Mouse (Mus musculus) limb, embryonic 13.5 days (tissue): ENCODE data around the gene Cdk6. TPM values are rescaled to one million over a fixed set of nuclear protein-coding genes. Genes with fewer than 3 reads are reported as not detected.

ENCODE experiments used
- ATAC-seq: fragments of 200-750 bp; cut with Nextera tagmentation; 2 replicates; pipeline ENCODE4 v1.8.0; 2017; ENCODE audit warnings: low read depth, moderate number of reproducible peaks, moderate TSS enrichment; ENCODE audit not compliant: low FRiP score
- H3K27ac ChIP-seq: fragments of 300-500 bp; sonication (generic); 2 replicates; pipeline ENCODE4 v1.5.1; 2015; ENCODE audit warnings: inconsistent platforms, mild to moderate bottlenecking, moderate library complexity
- H3K27me3 ChIP-seq: fragments of 300-500 bp; sonication (generic); 2 replicates; pipeline ENCODE4 v1.6.1; 2015; ENCODE audit warnings: mild to moderate bottlenecking, inconsistent platforms
- H3K36me3 ChIP-seq: fragments of 300-500 bp; sonication (generic); 2 replicates; pipeline ENCODE4 v1.6.1; 2015; ENCODE audit warnings: inconsistent platforms, mild to moderate bottlenecking, moderate library complexity
- H3K4me1 ChIP-seq: fragments of 300-500 bp; sonication (generic); 2 replicates; pipeline ENCODE4 v1.6.1; 2015; ENCODE audit warnings: inconsistent platforms
- H3K4me2 ChIP-seq: fragments of 300-500 bp; sonication (generic); replicated peaks from 2 replicates; pipeline ENCODE4 v1.6.1; 2015; ENCODE audit warnings: inconsistent platforms, mild to moderate bottlenecking, moderate library complexity
- H3K4me3 ChIP-seq: fragments of 300-500 bp; sonication (generic); 2 replicates; pipeline ENCODE4 v1.5.1; 2015; ENCODE audit warnings: moderate library complexity, mild to moderate bottlenecking, inconsistent platforms
- H3K9ac ChIP-seq: fragments of 300-500 bp; sonication (generic); 2 replicates; pipeline ENCODE4 v1.6.1; 2015; ENCODE audit warnings: mild to moderate bottlenecking, inconsistent platforms
- H3K9me3 ChIP-seq: fragments of 300-500 bp; sonication (generic); 2 replicates; pipeline ENCODE4 v1.6.1; 2016; ENCODE audit warnings: inconsistent platforms
- WGBS: fragments of 180-500 bp; shearing (Covaris S2); methylation state at CpG from one replicate; pipeline ENCODE4 v1.1.7; 2015; 5-methylcytosine and 5-hydroxymethylcytosine counted together
- polyA plus RNA-seq: library from polyadenylated mRNA; unstranded; fragments of >200 nt; fragmentation: Nextera tagmentation; extraction: Ambion mirVana; gene quantifications from 2 replicates; pipeline ENCODE4 v1.2.1, GENCODE M21; 2015

The Cdk6 gene
- polyA plus RNA-seq, 1 experiment from 2014 or later = 27.7 TPM

DNA sequence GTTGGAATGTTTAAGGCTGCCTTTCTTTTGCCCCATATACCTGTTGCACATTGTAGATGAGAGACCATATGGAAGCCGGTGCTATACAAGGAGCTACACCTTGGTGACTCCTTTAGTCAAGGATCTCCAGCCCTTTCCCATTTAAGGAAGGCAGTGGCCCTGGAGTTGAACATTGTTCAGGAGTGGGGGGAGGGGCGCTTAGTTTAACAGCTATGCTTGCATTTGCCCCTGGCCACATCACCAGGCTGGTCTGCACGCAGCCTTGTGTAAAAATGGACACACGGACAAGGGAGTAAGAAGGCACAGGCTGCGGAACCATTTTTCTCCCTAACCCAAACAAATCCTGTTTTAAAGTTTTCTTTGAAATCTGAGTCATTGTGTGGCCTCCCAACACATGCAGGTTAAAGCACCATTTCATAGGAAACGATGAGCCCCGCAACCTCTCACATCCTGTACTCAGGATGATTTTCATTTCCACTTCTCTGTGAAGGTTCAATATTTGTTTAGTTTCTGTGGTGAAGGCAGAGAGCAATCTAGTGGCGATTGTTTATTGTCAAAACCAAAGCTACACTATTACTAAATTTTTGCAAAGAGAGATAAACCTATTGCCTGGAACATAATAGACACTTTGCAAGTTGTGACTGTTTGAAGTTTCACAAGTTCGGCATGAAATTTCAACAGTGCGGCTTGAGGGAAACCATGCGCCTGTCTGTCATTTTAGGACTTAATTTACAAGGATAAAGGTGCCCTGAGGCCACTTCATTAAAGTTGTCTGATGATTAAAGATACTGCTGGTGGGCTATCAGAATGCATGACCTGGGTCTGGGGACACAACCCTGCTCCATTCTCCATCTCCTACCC is 121.8 kb downstream of the Cdk6 start:
- no peak for ATAC-seq
- Histone ChIP-seq H3K4me1 (peaks cover 15% of the 10 kb centered on the region), H3K36me3 (no peaks in the 10 kb centered on the region), H3K4me2 (no peak overlapping the region), H3K27ac (no peak overlapping the region), H3K9ac (no peak overlapping the region), H3K27me3 (no peaks in the 10 kb centered on the region), H3K4me3 (no peak overlapping the region), H3K9me3 (no peaks in the 10 kb centered on the region)
- 41% methylated on average over 11 of the region's 11 CpGs for WGBS

GRCm38 (mm10) chr5:3463758-3464157 is 122.5 kb downstream of the Cdk6 start:
- Histone ChIP-seq H3K4me1 (peaks cover 15% of the 10 kb centered on the region), H3K27me3 (no peaks in the 10 kb centered on the region), H3K4me2 (no peak overlapping the region), H3K36me3 (no peaks in the 10 kb centered on the region), H3K4me3 (no peak overlapping the region), H3K27ac (no peak overlapping the region), H3K9ac (no peak overlapping the region), H3K9me3 (no peaks in the 10 kb centered on the region)
- WGBS = 73% methylated on average over 3 of the region's 3 CpGs
- ATAC-seq = no peak

- Histone ChIP-seq H3K9ac (no peak overlapping the region), H3K4me3 (no peak overlapping the region), H3K4me2 (no peak overlapping the region), H3K4me1 (peaks cover 15% of the 10 kb centered on the region), H3K36me3 (no peaks in the 10 kb centered on the region), H3K27ac (no peak overlapping the region), H3K9me3 (no peaks in the 10 kb centered on the region), H3K27me3 (no peaks in the 10 kb centered on the region)
- ATAC-seq = no peak
- 45% methylated on average over 7 of the region's 7 CpGs for WGBS
Observed at GRCm38 (mm10) chr5:3466069-3466877, 125.0 kb downstream of the Cdk6 start.

GRCm38 (mm10) chr5:3470866-3471265 is 129.6 kb downstream of the Cdk6 start:
- Histone ChIP-seq H3K27me3 (no peaks in the 10 kb centered on the region), H3K27ac (no peak overlapping the region), H3K9me3 (no peaks in the 10 kb centered on the region), H3K4me2 (no peak overlapping the region), H3K4me1 (0 out of 2 replicates have a peak, but pooled peaks cover 11% of the 10 kb centered on the region), H3K4me3 (no peak overlapping the region), H3K9ac (no peak overlapping the region), H3K36me3 (no peaks in the 10 kb centered on the region)
- ATAC-seq = no peak
- 85% methylated on average over 10 of the region's 10 CpGs for WGBS

DNA sequence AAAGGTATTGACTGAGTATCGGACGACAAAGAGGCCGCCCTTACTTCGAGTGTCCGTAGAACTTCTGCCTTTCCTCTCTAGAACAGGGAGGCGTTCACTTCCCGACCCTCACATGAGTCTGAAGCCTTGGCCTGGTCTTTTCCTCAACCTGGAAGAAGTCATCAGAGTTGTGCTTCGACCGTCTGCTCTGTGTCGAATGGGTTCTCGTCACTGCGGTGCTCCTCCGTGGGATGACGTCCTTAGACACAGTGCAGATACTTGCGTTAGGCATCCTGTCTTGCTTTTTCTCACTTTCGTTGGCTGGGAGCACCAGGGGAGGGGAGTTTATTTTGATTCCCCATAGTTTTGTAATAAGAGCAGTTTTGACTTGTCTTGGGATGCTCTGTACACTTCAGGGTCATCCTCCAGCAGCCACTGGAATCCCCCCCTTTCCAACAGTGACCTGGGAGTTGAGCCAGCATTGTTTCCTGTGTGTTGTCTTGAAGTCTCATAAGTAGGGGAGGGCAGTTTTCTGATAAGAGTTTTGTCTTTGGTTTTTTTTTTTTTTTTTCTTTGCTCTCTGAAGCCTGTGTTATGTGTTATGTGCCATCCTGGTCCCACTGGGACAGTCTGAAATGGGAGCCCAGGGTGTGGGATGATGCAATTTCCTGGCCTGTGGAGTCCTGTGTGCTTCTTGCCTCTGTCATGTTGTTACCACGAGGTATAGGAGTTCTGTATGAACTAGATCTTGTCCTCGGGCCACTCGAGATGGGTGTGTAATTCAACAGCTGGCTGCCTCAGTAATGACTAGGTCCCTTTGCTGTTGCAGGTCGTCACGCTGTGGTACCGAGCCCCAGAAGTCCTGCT is 131.2 kb downstream of the Cdk6 start:
- WGBS = 87% methylated on average over 22 of the region's 22 CpGs
- no peak for ATAC-seq
- no peaks in the 10 kb centered on the region for H3K27me3 ChIP-seq
- H3K4me1 ChIP-seq = 0 out of 2 replicates have a peak, but pooled peaks cover 6% of the 10 kb centered on the region
- H3K36me3 ChIP-seq = no peaks in the 10 kb centered on the region
- no peak overlapping the region for H3K9ac ChIP-seq
- no peak overlapping the region for H3K27ac ChIP-seq
- no peak overlapping the region for H3K4me2 ChIP-seq
- H3K4me3 ChIP-seq = no peak overlapping the region
- no peaks in the 10 kb centered on the region for H3K9me3 ChIP-seq

- 0 out of 2 replicates have a peak, but pooled peaks cover 6% of the 10 kb centered on the region for H3K4me1 ChIP-seq
Observed at GRCm38 (mm10) chr5:3477711-3478110, 136.4 kb downstream of the Cdk6 start.

GRCm38 (mm10) chr5:3478216-3478615 is 136.9 kb downstream of the Cdk6 start:
- H3K4me3 ChIP-seq = no peak overlapping the region
- H3K36me3 ChIP-seq = no peaks in the 10 kb centered on the region
- no peaks in the 10 kb centered on the region for H3K27me3 ChIP-seq
- H3K4me2 ChIP-seq = no peak overlapping the region
- no peak overlapping the region for H3K9ac ChIP-seq
- ATAC-seq = no peak
- 0 out of 2 replicates have a peak, but pooled peaks cover 6% of the 10 kb centered on the region for H3K4me1 ChIP-seq
- H3K9me3 ChIP-seq = no peaks in the 10 kb centered on the region
- H3K27ac ChIP-seq = no peak overlapping the region
- 90% methylated on average over 8 of the region's 8 CpGs for WGBS

More at GRCm38 (mm10) chr5:3477711-3478110, 136.4 kb downstream of the Cdk6 start:
- Histone ChIP-seq H3K9me3 (no peaks in the 10 kb centered on the region), H3K36me3 (no peaks in the 10 kb centered on the region), H3K4me3 (no peak overlapping the region), H3K4me2 (no peak overlapping the region), H3K27me3 (no peaks in the 10 kb centered on the region), H3K9ac (no peak overlapping the region), H3K27ac (no peak overlapping the region)
- ATAC-seq = no peak
- WGBS = 79% methylated on average over 3 of the region's 3 CpGs

- H3K4me3 ChIP-seq = no peak overlapping the region
- WGBS = 85% methylated on average over 7 of the region's 7 CpGs
- no peaks in the 10 kb centered on the region for H3K36me3 ChIP-seq
- H3K4me2 ChIP-seq = no peak overlapping the region
- H3K27ac ChIP-seq = no peak overlapping the region
- no peaks in the 10 kb centered on the region for H3K27me3 ChIP-seq
- H3K9ac ChIP-seq = no peak overlapping the region
- H3K4me1 ChIP-seq = no peaks in the 10 kb centered on the region
- H3K9me3 ChIP-seq = no peaks in the 10 kb centered on the region
- no peak for ATAC-seq
Observed at GRCm38 (mm10) chr5:3479016-3479795, 137.9 kb downstream of the Cdk6 start.

DNA sequence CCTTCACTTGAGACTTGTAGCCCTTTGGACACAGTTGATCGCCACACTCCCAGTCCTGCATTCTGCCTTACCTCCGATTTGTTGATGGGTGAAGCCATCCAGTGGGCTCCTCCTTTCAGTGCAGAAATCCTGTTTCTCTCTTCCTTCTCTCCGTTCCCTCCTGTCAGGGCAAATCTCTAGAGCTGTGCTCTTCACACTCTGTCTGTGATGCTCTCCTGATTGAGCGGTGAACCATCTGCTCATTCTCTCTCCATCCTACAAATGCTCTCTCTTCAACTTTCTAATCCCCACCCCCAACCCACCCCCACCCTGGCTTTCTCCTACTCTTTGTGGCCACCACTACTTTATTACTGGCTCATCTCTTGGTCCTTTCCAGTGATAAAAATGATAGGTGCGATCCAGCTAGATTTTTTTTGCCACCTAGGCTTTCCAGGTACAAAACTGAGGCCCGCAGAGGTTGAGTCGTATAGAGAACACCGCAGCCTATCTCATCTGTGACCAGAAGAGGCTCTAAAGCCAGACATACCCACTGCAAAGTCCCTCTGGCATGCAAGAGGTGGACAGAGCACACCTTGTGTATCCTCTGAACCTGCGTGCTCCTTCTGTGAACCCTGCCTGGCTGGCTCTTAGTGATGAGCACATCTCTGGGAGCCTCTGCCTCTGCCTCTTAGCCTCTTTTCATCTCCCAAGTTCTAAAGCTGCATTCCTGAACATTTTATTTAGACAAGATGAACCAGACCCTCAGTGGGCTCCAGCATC is 139.5 kb downstream of the Cdk6 start:
- H3K9me3 ChIP-seq = no peaks in the 10 kb centered on the region
- WGBS = 94% methylated on average over 9 of the region's 9 CpGs
- peaks cover 3% of the 10 kb centered on the region; the same call in 1 of the 2 replicates for H3K36me3 ChIP-seq
- no peaks in the 10 kb centered on the region for H3K4me1 ChIP-seq
- H3K27me3 ChIP-seq = no peaks in the 10 kb centered on the region
- no peak overlapping the region for H3K27ac ChIP-seq
- ATAC-seq = no peak
- H3K4me3 ChIP-seq = no peak overlapping the region
- H3K9ac ChIP-seq = no peak overlapping the region
- H3K4me2 ChIP-seq = no peak overlapping the region

- H3K27me3 ChIP-seq = no peaks in the 10 kb centered on the region
- WGBS = 91% methylated on average over 7 of the region's 7 CpGs
- no peaks in the 10 kb centered on the region for H3K9me3 ChIP-seq
- H3K9ac ChIP-seq = no peak overlapping the region
- no peak overlapping the region for H3K4me2 ChIP-seq
- peaks cover 3% of the 10 kb centered on the region; the same call in 1 of the 2 replicates for H3K36me3 ChIP-seq
- H3K27ac ChIP-seq = no peak overlapping the region
- no peak overlapping the region for H3K4me3 ChIP-seq
- H3K4me1 ChIP-seq = peaks cover 3% of the 10 kb centered on the region; the same call in 1 of the 2 replicates
- ATAC-seq = no peak
Observed at GRCm38 (mm10) chr5:3482474-3482873, 141.2 kb downstream of the Cdk6 start.
